Mouse (Mus musculus) gastrocnemius, adult 8-10 months (tissue): ENCODE measurements around the gene Gucy1b2. TPM values are rescaled to one million over a fixed set of nuclear protein-coding genes. Genes with fewer than 3 reads are reported as not detected.

ENCODE experiments used
- DNase-seq, 2 experiments: peaks; one replicate each; pipeline ENCODE4 v3.0.0; 2022; ENCODE audit warnings: low spot score in 2 of 2
- total RNA-seq, 4 experiments: library from RNA; stranded (reverse); gene quantifications; 2 replicates each; pipeline ENCODE4 v1.2.4; 2022

Gucy1b2 gene
- total RNA-seq, 4 experiments from 2014 or later = not detected

GRCm38 (mm10) chr14:62374001-62374400 lies 82.1 kb downstream of the Gucy1b2 start:
- no peak for DNase-seq

GRCm38 (mm10) chr14:62370819-62371218 lies 85.3 kb downstream of the Gucy1b2 start:
- DNase-seq = peak; percentile 23 to 34

GRCm38 (mm10) chr14:62363774-62364173 lies 92.3 kb downstream of the Gucy1b2 start:
- no peak for DNase-seq

- no peak for DNase-seq
Measured at GRCm38 (mm10) chr14:62361263-62361980, 94.7 kb downstream of the Gucy1b2 start.

GRCm38 (mm10) chr14:62355201-62355600 lies 100.9 kb downstream of the Gucy1b2 start:
- no peak for DNase-seq

- DNase-seq = no peak
Measured at GRCm38 (mm10) chr14:62353793-62354192, 102.3 kb downstream of the Gucy1b2 start.

GRCm38 (mm10) chr14:62353372-62353771 lies 102.7 kb downstream of the Gucy1b2 start:
- no peak for DNase-seq

- DNase-seq = no peak
Measured at GRCm38 (mm10) chr14:62350890-62351289, 105.2 kb downstream of the Gucy1b2 start.

GRCm38 (mm10) chr14:62350186-62350585 lies 105.9 kb downstream of the Gucy1b2 start:
- no peak for DNase-seq

- DNase-seq = no peak
Measured at GRCm38 (mm10) chr14:62349786-62350185, 106.3 kb downstream of the Gucy1b2 start.

GRCm38 (mm10) chr14:62347103-62347502 lies 109.0 kb downstream of the Gucy1b2 start:
- DNase-seq = no peak

GRCm38 (mm10) chr14:62346570-62346969 lies 109.5 kb downstream of the Gucy1b2 start:
- DNase-seq = no peak

Other genes starting within 250 kb of the Gucy1b2 start
- gene Rnaseh2b, start 163.7 kb downstream of the Gucy1b2 start, total RNA-seq = 1 to 10 TPM; 3.8 to 6.5 (median 4.5) TPM
- not detected for gene Dleu7, start 163.2 kb downstream of the Gucy1b2 start, total RNA-seq
- 1 to 10 TPM in 3 of 4 experiments, under 1 TPM in 1; 0.94 to 2.3 (median 1.6) TPM for gene Fam124a, start 99.4 kb upstream of the Gucy1b2 start, total RNA-seq
- gene Gm4131, start 110.6 kb upstream of the Gucy1b2 start, total RNA-seq = not detected
- gene Serpine3, start 207.4 kb upstream of the Gucy1b2 start, total RNA-seq = not detected